Comparison of ENCODE assay signal across 27 mouse cellular contexts in genomic region chr9:120964224-120964623, GRCm38 (mm10). TPM values are rescaled to one million over a fixed set of nuclear protein-coding genes. Genes with fewer than 3 reads are reported as not detected.
DNase-seq lines count a peak whose midpoint lies in the region; ATAC-seq and TF ChIP-seq lines count a peak whose summit lies in the region.
"Had no signal": no experiment of that assay in that cellular context is flagged by ENCODE, and none has a peak within 500 bp of the region (broad histone marks: within the 10 kb centered on the region; RNA-seq: fewer than 3 reads in every experiment).

No protein-coding gene starts in this region.

- WGBS in heart, embryonic 15.5 days = 70% methylated on average over 5 of the region's 5 CpGs
- 74% methylated on average over 5 of the region's 5 CpGs for WGBS in heart, embryonic 12.5 days
- WGBS in kidney, embryonic 16.5 days = 45% methylated on average over 5 of the region's 5 CpGs
- 66% methylated on average over 5 of the region's 5 CpGs for WGBS in lung, adult 2 months

- no peak for DNase-seq in kidney, adult 18-20 months
- DNase-seq in lung, postnatal 36 days = peak; percentile 49
- no peak for DNase-seq in lung, adult 2 months
- DNase-seq in retina, embryonic 14.5 days (ENCODE audit: low spot score) = no peak
- DNase-seq: adrenal gland, adult 2 months; B cell, adult 2 months; cerebellum, adult 18-20 months; gastrocnemius, postnatal 14 days; heart, postnatal 14 days; kidney, adult 11 months; liver, embryonic 13.5 days; lung, embryonic 14.5 days; retina, postnatal 1 day; right cerebral cortex, postnatal 14 days; thymus, postnatal 4 days had no signal

- H3K9ac ChIP-seq in heart, embryonic 15.5 days = no peak overlapping the region
- H3K9ac ChIP-seq in heart, embryonic 12.5 days = no peak overlapping the region
- H3K9ac ChIP-seq in kidney, embryonic 16.5 days (replicated peaks; ENCODE audit: low read length) = no peak overlapping the region
- H3K9ac ChIP-seq: embryonic facial prominence, embryonic 13.5 days; hindbrain, embryonic 12.5 days; liver, embryonic 13.5 days; lung, embryonic 14.5 days; neural tube, embryonic 13.5 days had no signal

- H3K27ac ChIP-seq in heart, embryonic 15.5 days = 0 out of 2 replicates have a peak overlapping the region, but pooled peaks have one; percentile 19
- H3K27ac ChIP-seq in heart, embryonic 12.5 days (ENCODE audit: poor library complexity, severe bottlenecking) = no peak overlapping the region
- peak overlapping the region; percentile 22; the same call in 1 of the 2 replicates for H3K27ac ChIP-seq in kidney, embryonic 16.5 days (ENCODE audit: low read length)
- H3K27ac ChIP-seq: embryonic facial prominence, embryonic 13.5 days; forebrain, embryonic 10.5 days; hindbrain, embryonic 12.5 days; liver, embryonic 13.5 days; macrophage; neural tube, embryonic 13.5 days had no signal

- H3K4me1 ChIP-seq in heart, embryonic 15.5 days (replicated peaks) = peaks cover 51% of the 10 kb centered on the region
- H3K4me1 ChIP-seq in heart, embryonic 12.5 days (replicated peaks) = peaks cover 63% of the 10 kb centered on the region
- peaks cover 28% of the 10 kb centered on the region for H3K4me1 ChIP-seq in kidney, embryonic 16.5 days (ENCODE audit: insufficient read depth, low read length)
- peaks cover 19% of the 10 kb centered on the region for H3K4me1 ChIP-seq in lung, adult 2 months (ENCODE audit: control insufficient read depth, insufficient read depth, low read length)

- no peak for TF ChIP-seq POLR2A in lung, adult 2 months (IDR thresholded peaks at IDR 0.05; ENCODE audit: borderline replicate concordance, extremely low read depth, low read depth, low read length)

- no peak for TF ChIP-seq CTCF in lung, adult 2 months (IDR thresholded peaks at IDR 0.05; ENCODE audit: insufficient read depth, low read length)

- no peak overlapping the region for H3K4me3 ChIP-seq in heart, embryonic 15.5 days
- no peak overlapping the region for H3K4me3 ChIP-seq in heart, embryonic 12.5 days
- no peak overlapping the region for H3K4me3 ChIP-seq in kidney, embryonic 16.5 days (ENCODE audit: low read length)
- no peak overlapping the region for H3K4me3 ChIP-seq in lung, adult 2 months (replicated peaks; ENCODE audit: extremely low read depth, low read depth, low read length)
- H3K4me3 ChIP-seq: embryonic facial prominence, embryonic 13.5 days; forebrain, embryonic 10.5 days; hindbrain, embryonic 12.5 days; liver, embryonic 13.5 days; myocyte; neural tube, embryonic 13.5 days had no signal

- peaks cover 83% of the 10 kb centered on the region for H3K36me3 ChIP-seq in heart, embryonic 15.5 days
- peaks cover 98% of the 10 kb centered on the region for H3K36me3 ChIP-seq in heart, embryonic 12.5 days
- H3K36me3 ChIP-seq in kidney, embryonic 16.5 days (ENCODE audit: insufficient read depth, low read length) = peaks cover 91% of the 10 kb centered on the region

- H3K27me3 ChIP-seq in heart, embryonic 15.5 days = no peaks in the 10 kb centered on the region
- H3K27me3 ChIP-seq in heart, embryonic 12.5 days (replicated peaks) = no peaks in the 10 kb centered on the region
- H3K27me3 ChIP-seq in kidney, embryonic 16.5 days (ENCODE audit: insufficient read depth, low read length) = no peaks in the 10 kb centered on the region
- H3K27me3 ChIP-seq: embryonic facial prominence, embryonic 13.5 days; hindbrain, embryonic 12.5 days; liver, embryonic 13.5 days; neural tube, embryonic 13.5 days had no signal

- no peak for ATAC-seq in heart, embryonic 15.5 days (replicated peaks; ENCODE audit: insufficient number of reproducible peaks, insufficient read depth, low FRiP score, low read depth)
- no peak for ATAC-seq in heart, embryonic 12.5 days (ENCODE audit: insufficient number of reproducible peaks, low FRiP score)
- ATAC-seq in kidney, embryonic 16.5 days (ENCODE audit: low FRiP score, low TSS enrichment) = no peak; the same call in 1 of the 2 replicates
- ATAC-seq: activated CD4-positive, CD25-positive, alpha-beta regulatory T cell, adult 4 months; midbrain, embryonic 16.5 days had no signal

- H3K4me2 ChIP-seq in heart, embryonic 15.5 days = no peak overlapping the region
- H3K4me2 ChIP-seq in heart, embryonic 12.5 days = no peak overlapping the region
- no peak overlapping the region for H3K4me2 ChIP-seq in kidney, embryonic 16.5 days (replicated peaks; ENCODE audit: low read depth, low read length)
- H3K4me2 ChIP-seq: embryonic facial prominence, embryonic 13.5 days; heart, embryonic 11.5 days; hindbrain, embryonic 12.5 days; liver, embryonic 13.5 days; lung, embryonic 14.5 days; neural tube, embryonic 13.5 days had no signal

- no peaks in the 10 kb centered on the region for H3K9me3 ChIP-seq in heart, embryonic 15.5 days (replicated peaks)
- no peaks in the 10 kb centered on the region for H3K9me3 ChIP-seq in heart, embryonic 12.5 days (replicated peaks)
- H3K9me3 ChIP-seq in kidney, embryonic 16.5 days (ENCODE audit: low read length) = no peaks in the 10 kb centered on the region
- H3K9me3 ChIP-seq: embryonic facial prominence, embryonic 13.5 days; forebrain, embryonic 10.5 days; hindbrain, embryonic 12.5 days; liver, embryonic 13.5 days; neural tube, embryonic 13.5 days had no signal

RNA-seq across cellular contexts. Expression of gene Ctnnb1, which starts 35.2 kb away (rescaled TPM):
- polyA plus RNA-seq in heart, embryonic 15.5 days (2015; fragmentation: Nextera tagmentation; extraction: Ambion mirVana) = 284 and 370 TPM in 2 replicates
- 397 and 414 TPM in 2 replicates for polyA plus RNA-seq in heart, embryonic 12.5 days (2016; fragmentation: Nextera tagmentation; extraction: Ambion mirVana)
- polyA plus RNA-seq in kidney, embryonic 16.5 days (2015; fragmentation: Nextera tagmentation; extraction: Ambion mirVana) = 639 and 663 TPM in 2 replicates
- 149 and 203 TPM in 2 replicates for polyA plus RNA-seq in lung, adult 2 months (2012; rRNA removed)
